Mouse (Mus musculus): ENCODE data around the gene Zmynd10.

DNA sequence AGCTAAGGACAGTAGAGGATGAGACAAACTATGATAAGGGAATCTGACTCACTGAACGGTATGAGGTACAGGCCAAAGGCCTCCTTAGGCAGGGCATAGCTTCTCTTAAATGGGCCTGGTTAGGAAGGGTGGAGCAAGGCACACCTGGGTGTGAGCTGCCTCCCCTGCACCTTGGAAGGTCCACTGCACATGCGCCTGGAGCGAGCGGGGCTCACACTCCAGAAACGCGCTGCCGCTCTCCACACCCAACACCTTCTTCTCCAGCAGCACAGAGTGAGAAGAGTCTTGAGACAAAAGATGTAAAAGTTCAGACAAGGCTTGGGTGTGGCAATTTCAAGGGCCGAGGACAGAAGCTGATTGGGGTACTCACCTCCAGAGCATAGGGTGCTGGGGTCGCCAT, 52.3 kb downstream of the Zmynd10 start:
- TF ChIP-seq POLR2A (IDR thresholded peaks at IDR 0.05; ENCODE audit: insufficient read depth, low read depth, low read length) = no peak
- TF ChIP-seq EP300 (IDR thresholded peaks at IDR 0.05; ENCODE audit: insufficient read depth, low read depth, low read length) = no peak
- no peak for TF ChIP-seq CTCF (IDR thresholded peaks at IDR 0.05)

All from heart, adult 2 months (tissue).